Mouse (Mus musculus): ENCODE results near the gene Nxnl2.

DNA sequence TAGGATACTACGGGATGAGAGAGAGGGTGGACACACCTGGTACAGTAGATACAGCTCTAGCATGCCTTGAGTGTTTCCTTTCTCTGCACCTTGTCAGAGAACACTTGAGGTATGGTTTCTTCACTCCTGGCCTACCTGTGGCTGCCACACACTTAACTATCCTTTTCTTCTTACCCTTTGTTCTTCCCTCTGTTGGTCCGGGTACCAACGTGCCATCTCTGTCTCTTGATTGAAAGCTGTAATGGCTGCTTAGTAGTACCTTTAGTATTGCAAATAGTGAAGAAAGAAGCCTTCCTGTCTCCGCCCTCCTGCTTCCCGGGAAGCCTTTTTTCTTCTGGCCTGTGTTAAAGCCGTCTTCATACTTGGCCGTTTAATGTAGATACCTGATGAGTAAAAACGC is 45.5 kb upstream of the Nxnl2 start:
- no peak for TF ChIP-seq CTCF (IDR thresholded peaks at IDR 0.05; ENCODE audit: extremely low read depth, insufficient read length, insufficient replicate concordance, low read depth, low read length)
- TF ChIP-seq POLR2A (IDR thresholded peaks at IDR 0.05; ENCODE audit: low read depth, low read length): no peak
